Mouse (Mus musculus) cerebellum, adult 2 months (tissue): ENCODE measurements around the gene Gapvd1.

Source experiments
- CTCF ChIP-seq: fragments of 200-500 bp; IDR thresholded peaks from 2 replicates; pipeline ENCODE4 v1.5.1; 2011; ENCODE audit warnings: low read depth, mild to moderate bottlenecking, control low read depth, low read length, moderate library complexity, borderline replicate concordance; ENCODE audit not compliant: insufficient read depth
- POLR2A ChIP-seq: fragments of 200-500 bp; IDR thresholded peaks from 2 replicates; pipeline ENCODE4 v1.6.1; 2011; ENCODE audit warnings: low read length, control low read depth, borderline replicate concordance; ENCODE audit not compliant: insufficient read depth

- no peak for TF ChIP-seq POLR2A
- TF ChIP-seq CTCF = no peak
Measured at GRCm38 (mm10) chr2:34745673-34746072, 9.4 kb downstream of the Gapvd1 start.
